Mouse (Mus musculus) right cerebral cortex, adult 18-20 months (tissue): ENCODE measurements around the gene Draxin.

Source experiments
- DNase-seq: peaks from one replicate; pipeline ENCODE4 v3.0.0; 2022; ENCODE audit warnings: mixed read lengths

Draxin gene

DNA sequence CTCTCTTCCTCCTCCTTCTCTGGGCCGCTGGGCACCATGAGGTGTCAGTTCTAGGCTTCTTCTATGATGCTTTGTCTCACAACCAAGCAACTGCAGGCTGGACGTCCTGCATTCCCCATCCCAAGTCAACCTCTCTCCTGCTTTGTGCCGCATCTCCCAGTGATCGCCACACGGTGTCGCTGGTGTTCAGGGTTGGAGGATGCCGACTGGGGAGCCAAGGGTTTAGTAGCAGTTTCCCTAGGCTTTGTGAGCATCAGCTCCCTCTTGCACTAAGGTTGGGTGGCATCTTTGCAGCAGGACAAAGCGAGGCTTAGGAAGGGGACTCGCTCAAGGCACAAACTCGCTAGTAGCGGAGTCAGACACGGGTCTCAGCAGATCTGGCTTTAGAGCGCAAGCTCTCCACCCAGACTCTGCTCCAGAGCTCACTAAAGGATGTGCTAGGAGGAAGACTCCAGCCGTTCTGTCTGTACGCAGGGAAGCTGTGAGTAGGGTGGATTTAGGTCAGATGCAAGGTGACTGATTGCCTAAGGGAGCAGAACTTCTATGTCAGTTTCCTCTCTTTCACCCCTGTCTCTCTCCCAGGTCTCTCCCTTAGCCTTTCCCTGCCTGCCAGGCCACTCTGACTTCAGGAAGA, 15.6 kb downstream of the Draxin start:
- DNase-seq, result peak; percentile 80

DNA sequence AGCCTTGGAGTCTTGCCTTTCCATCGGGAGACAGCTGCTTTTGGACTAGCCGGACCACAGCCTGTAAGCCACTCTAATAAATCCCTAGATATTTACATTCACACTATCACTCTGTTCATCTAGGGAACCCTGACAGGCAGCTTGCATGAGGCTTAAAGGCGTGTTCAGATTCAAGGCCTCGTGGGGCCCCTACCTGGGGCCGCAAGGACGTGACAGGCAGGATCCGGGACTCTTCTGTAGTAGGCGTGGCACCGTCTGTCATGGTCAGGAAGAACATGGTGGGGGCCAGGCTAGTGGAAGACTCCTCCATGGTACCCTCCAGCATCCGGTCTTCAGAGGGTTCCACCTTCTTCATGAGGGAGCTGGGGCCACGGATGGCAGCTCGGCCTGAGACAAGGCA, 18.0 kb downstream of the Draxin start:
- no peak for DNase-seq

DNA sequence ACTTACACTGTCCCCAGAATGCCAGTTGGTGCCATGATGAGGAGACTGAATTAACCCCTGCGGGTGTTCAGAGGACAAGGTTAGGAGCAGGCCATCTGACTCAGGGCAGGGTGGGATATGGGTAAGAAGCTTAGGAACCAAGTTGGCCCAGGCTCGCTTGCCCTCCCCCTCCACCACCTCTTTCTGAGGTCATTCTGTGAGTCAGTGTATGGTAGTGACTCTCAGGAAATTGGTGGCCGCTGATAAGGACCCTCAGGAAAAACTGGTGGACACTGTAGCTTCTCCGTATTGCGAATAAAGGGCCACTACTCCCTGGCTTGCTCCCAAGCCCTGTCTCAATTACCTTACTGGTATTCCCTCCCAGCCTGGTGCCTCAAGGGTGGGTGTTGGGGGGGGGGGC, 21.3 kb downstream of the Draxin start:
- DNase-seq, result no peak

DNA sequence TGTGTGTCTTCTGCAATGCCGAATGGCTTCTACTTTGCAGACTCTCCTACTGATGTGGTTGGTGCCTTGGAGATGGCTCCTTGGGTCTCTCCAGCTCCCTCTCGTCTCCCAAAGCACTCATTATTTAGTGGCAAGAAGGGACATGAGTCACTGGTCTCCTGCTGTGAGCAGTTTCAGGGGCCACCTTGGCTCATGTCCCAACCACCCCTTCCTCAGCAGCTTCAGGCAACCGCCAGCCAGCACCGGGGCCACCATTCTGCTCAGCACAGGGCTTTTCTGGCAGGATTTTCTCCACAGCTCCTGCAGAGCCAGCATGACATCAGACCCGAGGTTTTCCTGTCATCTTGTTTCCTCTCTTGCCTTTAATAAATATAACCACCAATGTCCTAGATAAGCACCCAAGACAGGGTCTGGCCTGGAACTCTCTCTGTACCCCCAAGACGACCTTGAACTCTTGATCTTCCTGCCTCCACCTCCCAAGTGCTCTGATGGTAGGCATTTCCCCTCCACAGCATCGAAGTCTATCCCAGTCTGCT, 21.9 kb downstream of the Draxin start:
- no peak for DNase-seq

DNA sequence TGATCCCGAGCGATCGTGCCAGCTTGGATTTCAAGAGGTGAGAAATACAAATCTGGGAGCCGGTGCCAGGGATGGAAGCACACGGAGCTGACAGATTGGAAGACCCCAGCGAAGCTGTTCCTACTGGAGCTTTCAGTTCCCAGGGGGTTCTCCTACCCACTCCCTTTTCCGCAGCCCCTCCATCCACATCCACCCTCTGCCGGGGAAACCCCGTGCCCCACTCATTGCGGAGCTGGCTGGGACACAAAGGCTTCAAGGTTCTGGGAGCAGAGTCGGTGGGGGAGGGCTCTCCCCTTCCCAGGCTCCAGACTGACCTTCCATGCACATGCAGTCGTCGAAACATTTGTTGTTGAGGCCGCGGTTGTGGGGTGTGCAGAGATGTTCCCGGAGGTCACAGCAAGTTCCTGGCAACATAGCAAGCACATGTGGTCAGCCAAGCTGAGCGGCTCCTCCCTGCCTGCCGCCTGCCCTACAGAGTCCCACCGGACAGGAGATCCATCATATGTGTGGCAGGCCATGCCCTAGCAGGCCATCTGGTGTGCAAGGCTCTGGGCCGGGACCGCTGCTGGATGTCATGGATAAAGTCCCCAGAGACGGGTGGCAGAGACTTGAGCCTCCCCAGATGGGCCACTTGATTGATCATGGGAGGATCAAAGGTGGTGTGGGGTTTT, 22.7 kb downstream of the Draxin start:
- no peak for DNase-seq

DNA sequence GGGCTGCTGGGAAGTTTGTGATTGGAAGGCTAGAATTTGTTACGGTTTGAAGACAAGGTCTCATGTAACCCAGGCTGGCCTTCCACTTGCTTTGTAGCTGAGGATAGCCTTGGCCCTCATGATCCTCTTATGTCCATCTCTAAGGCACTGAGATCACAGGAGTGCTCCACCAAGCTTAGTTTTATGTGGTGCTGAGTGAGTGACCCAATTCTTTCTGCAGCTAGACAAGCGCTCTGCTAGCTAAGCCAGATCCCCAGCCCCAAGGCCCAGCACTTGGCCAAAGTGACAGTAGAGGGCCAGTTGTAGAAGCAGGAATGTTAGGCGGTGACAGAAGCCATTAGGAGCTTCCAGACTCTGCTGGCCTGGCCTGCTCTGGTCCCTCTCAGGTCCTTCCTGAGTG, 26.4 kb downstream of the Draxin start:
- no peak for DNase-seq

DNA sequence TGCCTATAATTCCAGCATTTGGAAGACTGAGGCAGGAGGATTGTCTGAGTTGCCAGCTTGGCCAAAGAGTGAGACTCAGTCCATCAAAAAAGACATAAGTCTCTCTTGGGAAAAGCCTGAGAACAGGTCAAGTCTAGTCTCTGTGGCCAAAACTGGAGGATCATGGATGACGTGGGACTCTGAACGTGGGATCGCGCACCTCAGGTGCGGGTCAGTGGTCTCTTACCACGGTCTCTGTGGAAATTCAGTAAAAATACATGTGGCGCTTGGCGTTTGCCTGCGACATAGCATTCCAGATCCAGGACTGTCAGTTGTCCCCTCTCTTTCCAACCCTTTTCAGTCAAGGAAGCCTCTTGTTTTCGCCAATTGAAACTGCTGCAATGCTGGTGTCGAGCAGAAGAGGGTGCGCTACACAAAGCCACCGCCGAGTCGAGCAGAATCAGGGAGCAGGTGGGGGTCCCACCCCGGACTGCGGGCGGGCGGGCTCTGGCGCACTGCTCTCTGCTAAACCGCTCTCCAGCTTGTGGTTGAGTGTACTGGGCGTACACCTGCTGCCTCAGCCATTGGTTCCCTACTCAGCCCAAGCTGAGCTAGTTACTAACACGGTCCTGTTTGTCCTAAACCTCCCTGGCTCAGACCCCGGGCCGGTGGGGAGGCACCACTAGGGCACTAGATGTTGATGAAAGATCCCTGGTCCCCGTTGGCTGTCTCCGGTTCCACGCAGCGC, 28.5 kb downstream of the Draxin start:
- peak; percentile 69 for DNase-seq

DNA sequence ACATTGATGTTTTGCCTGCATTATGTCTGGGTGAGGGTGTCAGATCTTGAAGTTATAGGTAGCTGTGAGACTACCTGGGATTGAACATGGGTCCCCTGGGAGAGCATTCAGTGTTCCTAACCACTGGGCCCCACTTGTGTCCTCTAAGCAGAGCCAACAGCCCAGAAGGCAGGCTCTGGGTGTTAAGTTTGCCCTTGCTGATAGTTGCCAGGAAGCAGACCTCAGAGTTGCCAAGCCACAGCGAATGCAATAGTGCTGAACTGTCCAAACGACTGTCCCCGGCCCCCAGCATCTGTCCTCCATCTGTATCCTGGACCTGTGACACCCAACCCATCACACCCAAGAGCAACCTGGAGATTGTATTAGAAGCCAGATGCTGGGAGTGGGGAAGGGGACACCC, 31.8 kb downstream of the Draxin start:
- DNase-seq, result no peak

DNA sequence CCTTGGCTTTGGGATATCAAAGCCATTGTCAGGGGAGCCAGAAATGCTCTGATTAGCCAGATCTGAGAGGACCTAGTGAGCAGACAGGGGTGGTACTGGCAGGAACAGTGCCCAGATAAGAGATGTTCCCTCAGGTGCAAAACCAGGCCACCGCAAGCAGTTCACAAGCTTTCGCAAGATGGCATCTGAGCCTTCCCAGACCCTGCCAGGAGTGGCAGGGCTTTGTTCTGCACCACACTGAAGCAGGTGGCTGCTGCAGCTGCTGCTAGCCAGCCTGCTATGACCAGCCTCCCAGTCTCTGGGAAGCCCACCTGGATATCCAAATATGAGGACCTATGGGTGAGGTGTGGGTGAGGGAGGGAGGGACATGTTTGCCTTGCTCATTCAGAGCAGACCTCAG, 32.6 kb downstream of the Draxin start:
- DNase-seq, result no peak

DNA sequence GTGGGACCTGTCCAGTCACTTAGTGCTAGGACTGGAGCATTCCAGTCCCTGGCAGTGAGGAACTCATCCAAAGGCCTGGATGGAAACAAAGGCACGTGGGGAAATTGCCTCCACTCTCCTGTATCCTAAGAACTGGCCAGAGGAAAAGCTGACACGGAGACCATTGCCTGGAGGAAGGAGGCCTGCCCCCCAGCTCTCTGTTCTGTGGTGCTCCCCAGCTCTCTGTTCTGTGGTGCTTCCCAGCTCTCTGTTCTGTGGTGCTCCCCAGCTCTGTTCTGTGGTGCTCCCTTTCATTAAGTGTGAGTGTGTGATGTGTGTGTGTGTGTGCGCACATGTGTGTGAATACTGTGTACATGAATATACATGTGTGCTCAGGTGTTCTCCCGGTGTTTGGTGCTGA, 35.4 kb downstream of the Draxin start:
- no peak for DNase-seq

DNA sequence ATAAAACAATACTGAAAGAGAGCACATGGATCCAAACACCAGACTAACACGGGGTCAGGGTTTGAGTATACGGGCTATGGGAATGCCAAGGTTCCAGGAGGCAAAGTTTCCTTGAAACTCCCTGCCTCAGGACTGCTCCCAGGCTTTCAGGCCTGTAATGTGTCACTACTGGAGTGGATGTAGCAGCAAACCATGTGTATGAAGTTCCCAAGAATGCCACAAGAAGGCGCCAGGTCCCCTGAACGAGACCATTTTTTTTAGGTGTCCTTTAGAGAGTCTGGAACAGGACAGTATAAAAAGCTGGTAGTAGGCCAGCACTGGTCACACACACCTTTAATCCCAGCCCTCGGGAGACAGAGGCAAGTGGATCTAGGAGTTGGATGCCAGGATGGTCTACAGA, 36.3 kb downstream of the Draxin start:
- no peak for DNase-seq

DNA sequence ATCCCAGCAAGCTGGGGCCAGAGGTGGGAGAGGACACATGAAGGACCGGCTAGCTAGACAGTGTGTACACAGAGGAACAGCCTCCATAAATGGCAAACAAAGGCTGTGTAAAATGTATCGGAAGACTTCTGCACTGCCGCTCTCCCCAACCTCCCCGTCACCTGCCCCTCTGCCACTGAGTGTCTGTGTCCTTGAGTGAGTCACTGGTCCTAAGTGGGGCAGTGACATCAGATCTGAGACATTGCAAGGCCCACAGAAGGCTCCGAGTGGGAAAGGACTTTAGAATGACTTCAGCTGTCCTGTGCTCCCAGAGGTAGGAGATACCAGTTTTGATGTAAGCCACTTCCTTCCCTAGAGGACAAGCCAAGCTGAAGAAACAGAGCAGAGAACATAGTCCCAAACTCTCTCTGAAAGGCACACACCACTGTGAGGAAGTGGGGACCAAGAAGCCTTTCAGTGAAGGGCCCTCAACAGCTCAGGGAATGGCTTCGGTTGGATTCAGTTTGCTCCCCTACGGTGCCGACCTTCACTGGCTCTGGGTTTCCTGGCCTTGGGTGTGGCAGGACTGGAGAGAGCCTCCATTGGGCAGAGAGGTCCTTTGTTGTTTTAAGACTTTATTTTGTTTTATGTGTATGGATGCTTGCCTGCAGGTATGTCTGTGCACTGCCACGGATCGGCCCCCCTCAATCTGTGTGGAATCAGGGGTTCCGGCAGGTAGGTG, 37.8 kb downstream of the Draxin start:
- no peak for DNase-seq

DNA sequence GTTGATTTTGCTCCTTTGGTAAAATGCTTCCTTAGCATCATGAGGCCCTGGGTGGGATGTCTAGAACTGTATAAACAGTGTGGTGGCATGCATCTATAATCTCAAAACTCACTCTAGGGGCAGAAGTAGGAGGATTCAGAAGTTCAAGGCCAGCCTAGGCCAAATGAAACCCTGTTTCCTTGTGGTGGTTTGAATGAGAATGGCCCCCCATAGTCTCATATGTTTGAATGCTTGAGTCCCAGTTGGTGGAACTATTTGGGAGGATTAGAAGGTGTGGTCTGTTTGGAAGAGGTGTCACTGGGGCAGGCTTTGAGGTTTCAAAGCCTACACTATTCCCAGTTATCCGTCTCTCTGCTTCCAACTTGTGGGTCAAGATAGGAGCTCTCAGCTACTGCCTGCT, 39.3 kb downstream of the Draxin start:
- no peak for DNase-seq

DNA sequence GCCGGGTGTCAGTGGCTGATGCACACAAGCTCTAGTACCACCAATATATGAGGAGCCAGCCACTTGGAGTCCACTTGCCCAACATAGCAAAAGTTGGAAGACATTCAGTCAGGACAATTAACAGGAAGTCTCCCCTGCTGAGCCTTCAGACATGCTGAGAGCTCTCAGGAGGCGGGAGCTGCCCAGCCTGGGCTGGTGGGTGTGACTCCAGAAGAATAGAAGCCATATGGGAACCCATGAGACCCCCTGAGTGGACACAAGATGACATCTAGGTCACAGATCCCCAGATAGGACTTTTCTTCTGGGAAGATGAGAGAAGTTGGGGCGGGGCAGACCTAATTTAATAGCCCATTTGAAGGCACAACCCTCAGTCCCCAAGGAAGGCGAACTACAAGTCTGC, 41.3 kb downstream of the Draxin start:
- DNase-seq, result no peak

DNA sequence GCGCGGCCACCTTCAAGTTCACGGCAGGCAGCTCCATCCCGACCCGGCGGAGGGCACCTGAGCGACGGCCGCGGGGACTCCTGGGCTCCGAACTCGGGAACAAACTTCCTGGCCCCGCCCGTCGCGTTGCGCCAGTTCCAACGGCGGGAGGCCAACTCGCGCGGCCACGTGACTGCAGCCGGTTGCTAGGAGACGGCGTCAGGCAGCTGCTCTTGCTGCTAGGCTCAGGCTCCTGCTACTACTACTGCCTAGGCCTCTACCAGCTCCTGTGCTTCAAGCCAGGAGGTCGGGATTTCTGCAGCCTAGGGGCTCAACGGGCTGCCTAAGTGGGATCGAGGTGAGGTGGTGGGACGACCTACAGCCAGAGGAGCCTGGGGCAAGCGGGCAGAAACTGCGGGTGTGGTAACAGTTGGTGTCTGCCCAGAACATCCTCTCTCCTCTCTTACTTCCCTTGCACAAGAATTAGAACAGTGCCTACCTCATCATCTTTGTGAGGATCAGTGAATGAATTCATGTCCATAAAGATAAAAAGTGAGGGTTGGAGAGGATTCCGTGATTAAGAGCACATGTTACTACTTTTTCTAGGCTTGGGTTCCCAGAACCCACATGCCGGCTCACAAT, 42.5 kb downstream of the Draxin start, which contains the start of gene Agtrap:
Gene Agtrap, minus strand, starts transcription at position 125 of the 621 bp plus-strand sequence.
- DNase-seq, result peak; percentile 95

DNA sequence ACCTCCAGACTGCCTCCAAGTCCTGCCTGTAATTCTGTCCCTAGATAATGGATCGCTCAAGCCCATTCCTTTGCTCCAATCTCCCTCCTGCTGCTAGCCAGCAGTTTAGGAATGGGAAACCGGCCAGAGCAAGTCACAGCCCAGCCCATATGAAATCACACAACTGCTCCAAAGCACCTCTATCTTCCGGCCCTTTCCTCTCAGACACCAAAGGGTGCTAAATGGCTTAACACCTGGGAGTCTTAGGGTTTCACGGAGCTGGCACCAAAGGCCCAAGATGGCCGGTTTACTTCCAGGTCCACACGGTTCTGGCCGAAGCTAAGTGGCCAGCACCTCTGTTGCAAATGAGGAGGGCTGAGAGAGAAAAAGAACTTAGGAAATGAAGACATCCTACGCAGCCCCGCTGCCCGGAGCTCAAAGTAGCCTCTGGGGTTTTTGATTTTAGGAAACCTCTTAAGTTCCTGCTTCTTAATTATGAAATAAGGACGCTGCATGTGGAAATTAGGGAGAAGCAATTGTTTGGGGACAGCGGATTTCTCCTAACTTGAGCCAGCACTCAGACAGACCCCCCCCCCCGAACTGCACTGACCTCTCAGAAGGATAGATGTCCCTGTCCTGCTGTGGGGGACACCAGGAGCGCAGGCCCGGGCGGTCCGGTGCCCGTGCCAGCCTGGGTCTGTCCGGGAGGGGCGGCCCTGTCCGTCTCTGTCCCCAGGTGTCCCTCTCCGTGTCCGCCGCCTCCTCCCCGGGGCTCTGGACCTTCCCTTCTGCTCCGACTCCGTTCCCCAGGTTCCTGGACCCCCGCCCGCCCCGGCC, 43.2 kb downstream of the Draxin start:
- no peak for DNase-seq

DNA sequence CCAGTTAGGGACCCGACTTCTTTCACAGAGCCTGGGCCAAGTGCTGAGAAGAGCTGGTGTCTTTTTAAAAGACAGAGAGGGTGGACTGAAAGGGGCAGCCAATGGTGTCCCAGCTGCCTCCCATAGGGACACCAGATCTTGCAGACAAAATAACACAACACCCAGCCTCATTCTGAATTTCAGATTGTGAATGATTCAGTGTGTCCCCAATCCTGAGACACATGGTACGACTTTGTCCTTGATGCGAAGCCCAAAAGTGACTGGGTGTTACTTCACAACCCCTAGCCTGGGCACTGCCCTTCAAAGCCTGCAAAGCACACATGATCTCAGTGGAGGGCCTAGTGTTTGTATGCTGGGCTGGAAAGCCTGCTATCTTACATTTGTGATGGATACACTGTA, 44.6 kb downstream of the Draxin start:
- DNase-seq, result no peak

DNA sequence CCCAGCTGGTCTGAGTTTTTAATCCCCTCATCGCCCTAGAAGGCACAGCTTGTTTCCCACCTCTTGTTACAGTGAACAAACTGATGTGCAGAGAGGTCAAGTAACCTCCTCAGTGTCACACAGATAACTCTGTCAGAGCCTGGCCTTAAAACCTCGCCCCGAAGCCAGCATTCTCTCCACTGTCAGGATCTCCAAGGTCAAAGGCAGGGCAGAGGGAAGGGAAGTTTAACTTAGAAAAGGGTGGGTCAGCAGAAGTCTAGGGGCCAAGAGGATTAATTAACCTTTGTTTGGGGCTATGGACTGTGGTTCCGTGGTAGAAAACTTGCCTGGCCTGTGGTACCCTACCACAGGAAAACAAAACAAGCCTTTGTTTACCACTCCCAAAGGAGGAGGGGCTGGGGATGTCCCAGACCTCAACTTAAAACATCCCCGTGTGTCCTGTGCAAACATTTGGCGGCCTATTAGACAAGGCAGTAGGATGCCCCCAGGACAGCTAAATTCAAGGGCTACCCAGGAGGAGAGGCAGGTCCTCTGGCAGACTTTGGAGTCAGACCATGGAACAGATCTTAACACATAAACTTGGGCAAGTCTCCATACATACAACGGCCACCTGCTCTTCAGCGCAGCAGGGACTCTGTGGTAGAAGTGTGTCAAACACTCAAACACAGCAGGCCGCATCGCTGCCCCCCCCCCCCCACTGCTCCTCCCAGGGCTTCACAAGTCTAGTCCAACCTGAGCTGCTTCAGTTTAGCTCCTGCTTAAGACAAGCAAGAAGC, 45.2 kb downstream of the Draxin start:
- no peak for DNase-seq

DNA sequence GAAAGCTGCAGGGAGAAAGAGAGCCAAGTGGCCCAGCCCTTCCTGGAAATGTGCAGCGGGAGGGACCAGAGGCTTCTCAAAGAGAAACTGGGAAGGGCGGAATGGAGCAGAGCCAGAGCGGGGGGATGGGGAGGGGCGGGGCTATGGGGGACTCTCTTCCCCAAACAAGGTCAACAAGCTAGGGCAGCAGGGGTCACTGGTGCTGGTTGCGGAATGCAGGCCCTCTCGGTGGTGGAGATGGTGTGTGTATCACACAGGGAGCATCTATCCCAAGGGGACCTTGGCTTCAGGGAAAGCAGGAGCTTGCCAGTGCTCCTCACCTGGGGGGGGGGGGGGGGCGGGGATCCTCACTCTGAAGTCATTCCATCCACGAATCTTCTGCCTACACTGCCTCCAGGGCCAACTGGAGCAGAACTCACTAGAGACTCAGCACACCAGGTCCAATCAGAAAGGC, 46.2 kb downstream of the Draxin start:
- no peak for DNase-seq

DNA sequence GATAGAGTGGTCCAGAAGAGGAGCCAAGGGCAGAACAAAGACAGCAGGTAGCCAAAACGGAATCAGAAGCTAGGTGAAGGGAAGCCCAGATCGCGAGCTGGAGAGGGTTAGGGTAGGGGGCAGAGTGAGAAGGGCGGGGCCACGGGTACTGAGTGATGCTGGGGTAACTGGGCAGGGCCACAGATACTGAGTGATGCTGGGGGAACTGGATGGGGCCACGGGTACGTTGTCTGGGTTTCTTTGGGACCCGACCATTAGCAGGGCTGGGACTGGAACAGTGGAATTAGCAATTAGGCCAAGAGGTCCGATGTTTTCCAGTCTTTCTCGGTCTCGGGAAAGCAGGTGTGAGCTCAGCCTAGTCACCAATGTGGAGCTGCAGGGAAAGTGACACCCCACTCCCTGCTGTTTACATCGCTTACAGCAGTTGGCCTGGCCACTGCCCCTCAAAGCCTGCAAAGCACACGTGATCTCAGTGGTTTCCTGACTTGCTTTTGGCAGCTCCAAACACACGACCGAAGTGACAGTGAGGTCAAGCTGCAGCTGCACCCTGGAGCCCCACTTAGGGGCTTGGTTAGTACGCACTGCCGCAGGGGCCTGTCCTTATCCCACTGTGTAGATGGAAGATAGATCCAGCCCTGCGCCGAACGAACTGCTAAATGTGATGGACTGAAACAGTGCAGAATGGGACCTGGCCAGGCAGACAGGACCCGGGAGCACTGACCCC, 47.2 kb downstream of the Draxin start:
- no peak for DNase-seq
